ENCODE assay signal across 1 mouse cellular context in the genomic region with DNA sequence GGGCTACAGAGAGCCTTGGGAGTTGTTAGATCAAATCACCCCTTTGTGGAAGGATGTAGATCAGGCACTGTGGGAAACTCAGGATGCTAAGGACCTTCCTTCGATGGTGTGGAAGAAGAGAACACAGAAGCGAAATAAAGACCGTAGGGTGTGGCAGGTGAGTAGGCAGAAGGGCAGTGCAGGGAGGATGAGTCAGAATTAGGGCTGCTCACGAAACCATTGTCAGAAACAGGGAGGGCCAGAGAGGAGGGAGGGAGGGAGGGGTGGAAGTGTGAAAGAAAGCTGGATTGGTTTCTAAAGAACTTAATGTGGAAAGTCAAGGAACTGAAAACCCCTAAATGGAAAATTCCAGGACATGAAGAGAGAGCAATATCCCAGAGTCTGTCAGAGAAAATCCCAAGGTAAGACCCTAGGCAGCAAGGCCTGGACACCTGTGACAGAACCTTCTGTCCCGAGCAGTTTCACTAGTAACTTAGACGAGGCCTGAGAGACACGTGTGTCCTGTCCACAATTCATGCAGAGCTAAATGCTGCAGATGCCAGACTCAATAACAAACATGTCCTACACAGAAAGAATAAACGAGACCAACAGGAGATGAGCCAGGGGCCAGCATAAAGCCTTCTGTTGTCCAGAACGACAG.
A peak's percentile ranks its signal among the peaks of the same experiment; 100 is the strongest.
TF ChIP-seq lines count a peak whose summit lies in the region.

No protein-coding gene starts in this region.

TF ChIP-seq in CH12.LX, 34 proteins besides CTCF, POLR2A, EP300 and RAD21 (continued from another document):
- TF ChIP-seq ZMIZ1 (IDR thresholded peaks at IDR 0.05; ENCODE audit: low read depth, low read length) = 0 out of 2 replicates have a peak, but pooled peaks have one; percentile 2
- peak; percentile 75 for TF ChIP-seq SIN3A (IDR thresholded peaks at IDR 0.05; ENCODE audit: low read length)
- peak; percentile 59 for TF ChIP-seq TCF12 (IDR thresholded peaks at IDR 0.05; ENCODE audit: low read depth, low read length)
- TF ChIP-seq USF1 (IDR thresholded peaks at IDR 0.05; ENCODE audit: low read depth, low read length) = no peak
- TF ChIP-seq JUN (IDR thresholded peaks at IDR 0.05; ENCODE audit: insufficient read depth, low read depth, low read length) = no peak
- TF ChIP-seq JUND (conservative IDR thresholded peaks at IDR 0.05; ENCODE audit: low read depth, low read length) = no peak
- no peak for TF ChIP-seq ZNF384 (IDR thresholded peaks at IDR 0.05; ENCODE audit: low read depth, low read length)
- no peak for TF ChIP-seq GABPA (IDR thresholded peaks at IDR 0.05; ENCODE audit: insufficient replicate concordance, low read depth, low read length)
- no peak for TF ChIP-seq CHD1 (IDR thresholded peaks at IDR 0.05; ENCODE audit: low read depth, low read length)
- TF ChIP-seq ETS1 (conservative IDR thresholded peaks at IDR 0.05; ENCODE audit: low read depth, low read length) = peak; percentile 50
- 0 out of 2 replicates have a peak, but pooled peaks have one; percentile 52 for TF ChIP-seq E2F4 (IDR thresholded peaks at IDR 0.05; ENCODE audit: insufficient replicate concordance, low read depth, low read length)
- no peak for TF ChIP-seq HCFC1 (IDR thresholded peaks at IDR 0.05; ENCODE audit: low read depth, low read length)
- TF ChIP-seq RCOR1 (conservative IDR thresholded peaks at IDR 0.05; ENCODE audit: low read depth, low read length) = peak; percentile 44; the same call in 1 of the 2 replicates
- no peak for TF ChIP-seq MAFK (IDR thresholded peaks at IDR 0.05; ENCODE audit: insufficient replicate concordance, low read length)
- TF ChIP-seq NRF1 (IDR thresholded peaks at IDR 0.05; ENCODE audit: low read depth, low read length) = no peak
- no peak for TF ChIP-seq SMC3 (IDR thresholded peaks at IDR 0.05; ENCODE audit: low read depth, low read length)
- no peak; the same call in 1 of the 2 replicates for TF ChIP-seq POLR2AphosphoS2 (IDR thresholded peaks at IDR 0.05; ENCODE audit: low read depth, low read length)
- no peak for TF ChIP-seq CHD2 (IDR thresholded peaks at IDR 0.05; ENCODE audit: low read length)
